Mouse (Mus musculus) ZHBTc4 (cell line): ENCODE results near the gene Cops7b.
"Not testable (repeated sequence)": the region's sequence is repeated elsewhere in the genome, so short reads cannot be mapped to it uniquely, and the experiment has no call there.

Experiments used
- DNase-seq: peaks from one replicate; pipeline ENCODE4 v3.0.0-alpha.2; 2011; ENCODE audit warnings: low read depth, low spot score

Cops7b gene

GRCm38 (mm10) chr1:86582451-86583096, at the start of gene Cops7b, which contains the start of gene Pde6d:
Cops7b (plus strand) TSS chr1:86582904.
Pde6d (minus strand) TSS chr1:86582629.
- peak; percentile 97 for DNase-seq

GRCm38 (mm10) chr1:86533411-86534130, 49.1 kb upstream of the Cops7b start:
- DNase-seq: peak; percentile 84

GRCm38 (mm10) chr1:86538383-86538782, 44.3 kb upstream of the Cops7b start:
- DNase-seq: peak; percentile 72

GRCm38 (mm10) chr1:86539583-86539982, 43.1 kb upstream of the Cops7b start:
- DNase-seq: not testable (repeated sequence)

GRCm38 (mm10) chr1:86542584-86542983, 40.1 kb upstream of the Cops7b start:
- no peak for DNase-seq

GRCm38 (mm10) chr1:86546797-86547196, 35.9 kb upstream of the Cops7b start:
- no peak for DNase-seq

GRCm38 (mm10) chr1:86551299-86551698, 31.4 kb upstream of the Cops7b start:
- no peak for DNase-seq

GRCm38 (mm10) chr1:86551877-86552276, 30.8 kb upstream of the Cops7b start:
- DNase-seq: no peak

- no peak for DNase-seq
Observed at GRCm38 (mm10) chr1:86555665-86556064, 27.0 kb upstream of the Cops7b start.

GRCm38 (mm10) chr1:86557872-86558271, 24.8 kb upstream of the Cops7b start:
- no peak for DNase-seq

- no peak for DNase-seq
Observed at GRCm38 (mm10) chr1:86559232-86559631, 23.5 kb upstream of the Cops7b start.

- DNase-seq: no peak
Observed at GRCm38 (mm10) chr1:86562663-86563062, 20.0 kb upstream of the Cops7b start.

- no peak for DNase-seq
Observed at GRCm38 (mm10) chr1:86568409-86568808, 14.3 kb upstream of the Cops7b start.

- DNase-seq: no peak
Observed at GRCm38 (mm10) chr1:86569292-86569860, 13.3 kb upstream of the Cops7b start.

- DNase-seq: no peak
Observed at GRCm38 (mm10) chr1:86571381-86571780, 11.3 kb upstream of the Cops7b start.

- DNase-seq: no peak
Observed at GRCm38 (mm10) chr1:86571941-86572340, 10.8 kb upstream of the Cops7b start.

GRCm38 (mm10) chr1:86580426-86580825, 2.3 kb upstream of the Cops7b start:
- DNase-seq: no peak

- DNase-seq: peak; percentile 90
Observed at GRCm38 (mm10) chr1:86581692-86582450, 833 bp upstream of the Cops7b start.

GRCm38 (mm10) chr1:86583709-86584108, 1.0 kb downstream of the Cops7b start:
- DNase-seq: no peak

GRCm38 (mm10) chr1:86586992-86587391, 4.3 kb downstream of the Cops7b start:
- DNase-seq: peak; percentile 89

- no peak for DNase-seq
Observed at GRCm38 (mm10) chr1:86594539-86594938, 11.8 kb downstream of the Cops7b start.

GRCm38 (mm10) chr1:86595315-86595714, 12.6 kb downstream of the Cops7b start:
- DNase-seq: no peak
